Mouse (Mus musculus) limb, embryonic 14.5 days (tissue): ENCODE measurements around the gene Ldhc. TPM values are rescaled to one million over a fixed set of nuclear protein-coding genes. Genes with fewer than 3 reads are reported as not detected.
"Not testable (repeated sequence)": the region's sequence is repeated elsewhere in the genome, so short reads cannot be mapped to it uniquely, and the experiment has no call there.

Experiments
- ATAC-seq: fragments of 200-750 bp; cut with Nextera tagmentation; 2 replicates; pipeline ENCODE4 v1.8.0; 2017; ENCODE audit warnings: low read depth, moderate number of reproducible peaks, moderate TSS enrichment; ENCODE audit not compliant: low FRiP score
- DNase-seq: peaks from one replicate; pipeline ENCODE4 v3.0.0-alpha.2; 2015; ENCODE audit warnings: low spot score
- H3K27ac ChIP-seq: fragments of 300-500 bp; sonication (generic); replicated peaks from 2 replicates; pipeline ENCODE4 v1.5.1; 2014; ENCODE audit warnings: low read depth, mild to moderate bottlenecking, low read length, moderate library complexity, mixed read lengths
- H3K27me3 ChIP-seq: fragments of 300-500 bp; sonication (generic); 2 replicates; pipeline ENCODE4 v1.6.1; 2014; ENCODE audit warnings: low read length, mixed read lengths; ENCODE audit not compliant: control insufficient read depth, insufficient read depth
- H3K36me3 ChIP-seq: fragments of 300-500 bp; sonication (generic); 2 replicates; pipeline ENCODE4 v1.6.1; 2014; ENCODE audit warnings: mild to moderate bottlenecking, low read length, moderate library complexity, mixed read lengths; ENCODE audit not compliant: control insufficient read depth, insufficient read depth
- H3K4me1 ChIP-seq: fragments of 300-500 bp; sonication (generic); 2 replicates; pipeline ENCODE4 v1.6.1; 2014; ENCODE audit warnings: antibody characterized with exemption, low read length, mixed read lengths; ENCODE audit not compliant: control insufficient read depth, insufficient read depth
- H3K4me2 ChIP-seq: fragments of 300-500 bp; sonication (generic); replicated peaks from 2 replicates; pipeline ENCODE4 v1.6.1; 2014; ENCODE audit warnings: low read depth, mild to moderate bottlenecking, low read length, moderate library complexity; ENCODE audit not compliant: severe bottlenecking
- H3K4me3 ChIP-seq: fragments of 300-500 bp; sonication (generic); replicated peaks from 2 replicates; pipeline ENCODE4 v1.5.1; 2014; ENCODE audit warnings: low read length
- H3K9ac ChIP-seq: fragments of 300-500 bp; sonication (generic); 2 replicates; pipeline ENCODE4 v1.6.1; 2014; ENCODE audit warnings: mild to moderate bottlenecking, low read depth, low read length, moderate library complexity; ENCODE audit not compliant: severe bottlenecking
- H3K9me3 ChIP-seq: fragments of 300-500 bp; sonication (generic); 2 replicates; pipeline ENCODE4 v1.6.1; 2016; ENCODE audit warnings: low read length; ENCODE audit not compliant: control insufficient read depth
- POLR2A ChIP-seq: fragments of 200-500 bp; IDR thresholded peaks from 2 replicates; pipeline ENCODE4 v1.8.0; 2012; ENCODE audit warnings: inconsistent platforms, mild to moderate bottlenecking, moderate library complexity, borderline replicate concordance; ENCODE audit not compliant: insufficient read depth, insufficient read length; ENCODE audit errors: extremely low read depth
- WGBS: fragments of 180-500 bp; shearing (Covaris S2); extraction: QIAGEN DNeasy Blood & Tissue Kit; methylation state at CpG from one replicate; pipeline ENCODE4 v1.1.7; 2014; 5-methylcytosine and 5-hydroxymethylcytosine counted together
- polyA plus RNA-seq, 2 experiments: library from polyadenylated mRNA; depleted of rRNA in 1 of 2; stranded (reverse) in 1 of 2; unstranded in 1 of 2; fragments of >200 nt; fragmentation: Nextera tagmentation in 1 of 2; extraction: Ambion mirVana in 1 of 2; gene quantifications; 2 replicates each; pipeline versions ENCODE4 v1.2.1 to v1.2.3; 2012 to 2014

The Ldhc gene
- polyA plus RNA-seq, 2 experiments: not detected

DNA sequence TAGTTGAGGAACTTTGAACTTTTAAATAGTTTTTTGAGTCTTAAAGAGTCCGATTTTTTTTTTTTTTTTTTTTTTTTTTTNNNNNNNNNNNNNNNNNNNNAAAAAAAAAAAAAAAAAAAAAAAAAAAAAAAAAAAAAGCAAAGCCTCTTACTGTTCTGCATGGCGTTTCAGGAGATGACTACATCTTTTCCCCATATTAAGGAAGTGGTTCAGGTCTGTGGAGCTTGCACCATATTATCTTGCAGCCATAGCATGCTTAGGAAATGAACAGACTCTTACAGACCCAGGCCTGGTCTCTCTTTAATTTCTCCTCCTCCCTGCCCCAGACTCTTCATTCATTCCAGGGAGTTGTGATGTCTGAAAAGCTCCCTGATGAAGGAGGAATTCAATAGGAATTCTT, 20.0 kb downstream of the Ldhc start:
- ATAC-seq: no peak

DNA sequence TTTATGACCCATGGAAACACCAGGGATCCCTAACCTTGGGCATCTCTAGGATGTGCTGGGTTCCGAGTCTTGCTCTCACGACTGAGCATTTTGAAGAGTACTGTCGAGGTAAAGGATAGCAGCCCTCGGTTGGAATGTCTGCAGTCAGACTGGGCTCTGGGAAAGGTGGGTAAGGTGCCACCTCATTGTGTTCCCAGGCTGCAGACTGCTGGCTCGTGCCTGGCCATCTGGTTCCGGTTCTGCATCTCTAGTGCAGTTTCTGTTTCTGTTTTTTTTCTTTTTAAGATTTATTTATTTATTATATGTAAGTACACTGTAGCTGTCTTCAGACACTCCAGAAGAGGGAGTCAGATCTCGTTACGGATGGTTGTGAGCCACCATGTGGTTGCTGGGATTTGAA, 20.9 kb downstream of the Ldhc start:
- 79% methylated on average over 6 of the region's 8 CpGs for WGBS

More for the DNA sequence above, 20.0 kb downstream of the Ldhc start:
- H3K4me2 ChIP-seq: no peak overlapping the region
- H3K9ac ChIP-seq: no peak overlapping the region
- H3K27ac ChIP-seq: no peak overlapping the region
- DNase-seq: no peak
- no peak for TF ChIP-seq POLR2A
- H3K4me1 ChIP-seq: no peaks in the 10 kb centered on the region
- no peak overlapping the region for H3K4me3 ChIP-seq
- H3K9me3 ChIP-seq: no peaks in the 10 kb centered on the region
- H3K36me3 ChIP-seq: peaks cover 13% of the 10 kb centered on the region
- WGBS: 88% methylated on average over 2 of the region's 2 CpGs
- no peaks in the 10 kb centered on the region for H3K27me3 ChIP-seq

DNA sequence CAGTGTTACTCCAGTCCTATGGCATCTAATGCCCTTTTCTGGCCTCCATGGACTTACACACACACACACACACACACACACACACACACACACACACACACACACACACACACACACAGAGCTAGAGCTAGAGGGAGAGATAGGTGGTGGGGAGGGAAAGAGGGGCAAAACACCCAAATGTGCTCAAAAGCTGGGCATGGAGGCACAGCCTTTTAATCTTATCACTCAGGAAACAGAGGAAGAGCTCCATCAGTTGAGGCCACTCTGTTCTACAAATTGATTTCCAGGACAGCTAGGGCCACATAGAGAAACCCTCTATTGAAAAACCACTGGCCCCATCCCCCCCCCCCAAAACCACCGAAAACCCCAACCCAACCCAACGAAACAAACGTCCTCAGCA, 22.3 kb downstream of the Ldhc start:
- no peak for TF ChIP-seq POLR2A
- no peak for DNase-seq

More for the DNA sequence above, 20.9 kb downstream of the Ldhc start:
- DNase-seq, H3K9ac ChIP-seq, H3K27me3 ChIP-seq, ATAC-seq, H3K4me3 ChIP-seq, H3K27ac ChIP-seq, H3K4me2 ChIP-seq, H3K9me3 ChIP-seq, H3K4me1 ChIP-seq: not testable (repeated sequence)
- H3K36me3 ChIP-seq: peaks cover 22% of the 10 kb centered on the region

DNA sequence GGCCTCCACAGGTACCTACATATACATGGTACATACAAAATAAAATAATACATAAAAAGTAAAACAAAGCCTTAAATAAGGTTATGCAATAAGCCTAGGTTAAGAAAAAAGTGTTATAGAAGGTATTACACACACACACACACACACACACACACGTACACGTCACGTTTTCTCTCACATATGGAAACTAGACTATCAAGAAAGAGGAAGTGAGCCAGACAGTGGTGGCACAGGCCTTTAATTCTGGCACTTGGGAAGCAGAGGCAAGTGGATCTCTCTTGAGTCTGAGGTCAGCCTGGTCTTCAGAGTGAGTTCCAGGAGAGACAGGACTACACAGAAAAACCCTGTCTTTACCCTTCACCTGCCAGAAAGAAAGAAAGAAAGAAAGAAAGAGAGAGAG, 34.5 kb downstream of the Ldhc start:
- no peak overlapping the region for H3K4me2 ChIP-seq
- no peak for DNase-seq
- no peaks in the 10 kb centered on the region for H3K9me3 ChIP-seq
- 90% methylated on average over 3 of the region's 3 CpGs for WGBS
- no peak overlapping the region for H3K27ac ChIP-seq
- no peak overlapping the region for H3K4me3 ChIP-seq
- no peak overlapping the region for H3K9ac ChIP-seq
- peaks cover 93% of the 10 kb centered on the region for H3K36me3 ChIP-seq
- no peak for ATAC-seq
- no peak for TF ChIP-seq POLR2A
- H3K27me3 ChIP-seq: no peaks in the 10 kb centered on the region
- no peaks in the 10 kb centered on the region for H3K4me1 ChIP-seq

More for the DNA sequence above, 22.3 kb downstream of the Ldhc start:
- Histone ChIP-seq H3K36me3 (peaks cover 36% of the 10 kb centered on the region), H3K9me3 (no peaks in the 10 kb centered on the region), H3K9ac (no peak overlapping the region), H3K27ac (no peak overlapping the region), H3K4me3 (no peak overlapping the region), H3K4me2 (no peak overlapping the region), H3K4me1 (no peaks in the 10 kb centered on the region), H3K27me3 (no peaks in the 10 kb centered on the region)
- WGBS: 90% methylated on average over 3 of the region's 3 CpGs
- ATAC-seq: no peak

DNA sequence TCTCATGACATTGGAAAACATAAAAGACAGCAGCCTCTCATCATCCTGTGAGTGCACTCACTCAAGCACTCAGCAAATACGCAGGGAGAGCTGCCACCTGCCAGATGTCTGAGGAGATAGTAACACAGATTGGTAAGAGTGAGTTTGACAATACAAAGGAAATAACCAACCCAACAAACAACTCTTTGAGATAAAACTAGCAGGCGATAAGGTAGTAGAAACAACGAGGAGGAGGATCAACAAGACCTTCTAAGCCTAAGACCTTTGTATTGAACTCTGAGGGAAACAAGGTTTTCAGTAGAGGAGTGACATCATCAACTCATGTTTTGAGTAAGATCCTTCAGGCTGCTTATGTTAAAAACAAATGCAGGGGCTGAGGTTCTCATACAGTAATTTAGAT, 38.3 kb downstream of the Ldhc start:
- no peak overlapping the region for H3K27ac ChIP-seq
- no peak overlapping the region for H3K4me3 ChIP-seq
- peaks cover 89% of the 10 kb centered on the region for H3K36me3 ChIP-seq
- no peaks in the 10 kb centered on the region for H3K4me1 ChIP-seq
- 92% methylated on average over 3 of the region's 3 CpGs for WGBS
- no peak overlapping the region for H3K4me2 ChIP-seq
- TF ChIP-seq POLR2A: no peak
- no peak overlapping the region for H3K9ac ChIP-seq
- no peaks in the 10 kb centered on the region for H3K27me3 ChIP-seq
- ATAC-seq (no peak), DNase-seq (no peak)
- H3K9me3 ChIP-seq: no peaks in the 10 kb centered on the region

DNA sequence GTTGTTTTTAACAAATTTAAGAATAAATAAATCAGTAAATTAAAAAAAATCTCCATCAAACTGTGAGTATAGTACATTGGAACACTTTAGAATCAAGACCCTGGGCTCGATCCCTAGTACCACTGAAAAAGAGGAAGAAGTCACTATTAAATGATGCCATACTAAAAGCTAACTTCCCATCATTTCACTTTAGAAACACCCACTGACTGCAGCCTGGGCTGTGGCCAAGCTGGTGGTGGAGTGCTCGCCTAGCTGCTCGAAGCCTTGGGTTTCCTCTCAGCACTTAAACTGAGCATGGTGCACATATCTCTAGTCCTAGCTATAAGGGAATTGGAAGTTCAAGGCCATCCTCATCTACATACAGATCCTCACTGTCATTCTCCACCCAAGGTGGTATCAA, 50.2 kb downstream of the Ldhc start:
- no peak for ATAC-seq
- no peaks in the 10 kb centered on the region for H3K9me3 ChIP-seq
- H3K4me1 ChIP-seq: no peaks in the 10 kb centered on the region
- H3K27me3 ChIP-seq: no peaks in the 10 kb centered on the region
- no peak overlapping the region for H3K27ac ChIP-seq
- no peak overlapping the region for H3K9ac ChIP-seq
- H3K4me3 ChIP-seq: no peak overlapping the region
- 97% methylated on average over 3 of the region's 3 CpGs for WGBS
- peaks cover 64% of the 10 kb centered on the region for H3K36me3 ChIP-seq
- TF ChIP-seq POLR2A: no peak
- DNase-seq: no peak
- H3K4me2 ChIP-seq: no peak overlapping the region
